Mouse (Mus musculus) limb, embryonic 12.5 days (tissue): ENCODE measurements at regions not wholly inside any gene's neighbourhood (a gene's known extent, or its start where the extent isn't known, plus 50 kb on each side); places are given as distances from the start of the nearest gene placed in this dataset.

Experiments
- ATAC-seq: fragments of 200-750 bp; cut with Nextera tagmentation; 2 replicates; pipeline ENCODE4 v1.8.0; 2017; ENCODE audit warnings: low read depth, moderate TSS enrichment; ENCODE audit not compliant: insufficient number of reproducible peaks, insufficient read depth, low FRiP score, low TSS enrichment
- H3K27ac ChIP-seq: fragments of 300-500 bp; sonication (generic); 2 replicates; pipeline ENCODE4 v1.5.1; 2016; ENCODE audit warnings: mild to moderate bottlenecking, moderate library complexity
- H3K27me3 ChIP-seq: fragments of 300-500 bp; sonication (generic); 2 replicates; pipeline ENCODE4 v1.6.1; 2016; ENCODE audit warnings: mild to moderate bottlenecking, moderate library complexity
- H3K36me3 ChIP-seq: fragments of 300-500 bp; sonication (generic); 2 replicates; pipeline ENCODE4 v1.6.1; 2016; ENCODE audit warnings: mild to moderate bottlenecking, moderate library complexity
- H3K4me1 ChIP-seq: fragments of 300-500 bp; sonication (generic); replicated peaks from 2 replicates; pipeline ENCODE4 v1.6.1; 2016
- H3K4me2 ChIP-seq: fragments of 300-500 bp; sonication (generic); 2 replicates; pipeline ENCODE4 v1.6.1; 2016; ENCODE audit warnings: mild to moderate bottlenecking, moderate library complexity
- H3K4me3 ChIP-seq: fragments of 300-500 bp; sonication (generic); replicated peaks from 2 replicates; pipeline ENCODE4 v1.5.1; 2016; ENCODE audit warnings: mild to moderate bottlenecking
- H3K9ac ChIP-seq: fragments of 300-500 bp; sonication (generic); replicated peaks from 2 replicates; pipeline ENCODE4 v1.6.1; 2016; ENCODE audit warnings: mild to moderate bottlenecking, moderate library complexity
- H3K9me3 ChIP-seq: fragments of 300-500 bp; sonication (generic); 2 replicates; pipeline ENCODE4 v1.6.1; 2016; ENCODE audit warnings: mild to moderate bottlenecking, moderate library complexity
- WGBS: fragments of 180-500 bp; shearing (Covaris S2); methylation state at CpG from one replicate; pipeline ENCODE4 v1.1.7; 2016; 5-methylcytosine and 5-hydroxymethylcytosine counted together

DNA sequence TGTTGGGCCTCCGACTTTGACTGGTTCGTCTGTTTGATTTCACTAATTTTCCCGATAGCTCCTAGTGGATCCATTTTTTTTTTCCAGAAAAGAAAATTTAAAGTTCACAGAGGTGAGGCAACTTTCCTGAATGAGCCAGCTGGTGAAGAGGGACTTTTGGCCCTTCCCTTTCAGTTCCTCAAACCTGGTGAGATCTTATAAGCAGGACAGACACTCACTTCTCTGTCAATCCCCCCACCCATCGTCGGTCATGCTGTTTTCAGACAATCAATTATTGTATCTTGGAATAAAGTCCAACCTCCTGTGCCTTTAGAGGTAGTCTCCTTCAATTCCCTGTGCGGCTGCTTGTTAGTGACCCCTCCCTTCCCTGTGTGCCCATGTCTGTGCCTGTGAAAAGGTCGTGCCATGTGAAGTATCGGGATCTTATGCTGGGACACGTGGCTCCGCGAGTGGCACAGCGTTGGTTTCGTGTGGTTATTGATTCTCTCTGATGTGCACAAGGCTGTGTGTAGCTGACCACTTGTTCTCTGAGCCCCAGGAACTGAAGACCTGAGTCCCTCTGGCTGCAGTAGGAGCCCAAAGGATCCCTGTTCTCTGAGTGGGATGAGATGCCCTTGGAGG is 55.9 kb upstream of the Slc38a2 start:
- peaks cover 6% of the 10 kb centered on the region for H3K4me1 ChIP-seq
- no peaks in the 10 kb centered on the region for H3K9me3 ChIP-seq
- 95% methylated on average over 13 of the region's 13 CpGs for WGBS
- no peaks in the 10 kb centered on the region for H3K36me3 ChIP-seq
- ATAC-seq, result no peak
- no peak overlapping the region for H3K4me3 ChIP-seq
- no peak overlapping the region for H3K9ac ChIP-seq
- 0 out of 2 replicates have a peak, but pooled peaks cover 3% of the 10 kb centered on the region for H3K27me3 ChIP-seq
- no peak overlapping the region for H3K4me2 ChIP-seq
- H3K27ac ChIP-seq, result no peak overlapping the region

DNA sequence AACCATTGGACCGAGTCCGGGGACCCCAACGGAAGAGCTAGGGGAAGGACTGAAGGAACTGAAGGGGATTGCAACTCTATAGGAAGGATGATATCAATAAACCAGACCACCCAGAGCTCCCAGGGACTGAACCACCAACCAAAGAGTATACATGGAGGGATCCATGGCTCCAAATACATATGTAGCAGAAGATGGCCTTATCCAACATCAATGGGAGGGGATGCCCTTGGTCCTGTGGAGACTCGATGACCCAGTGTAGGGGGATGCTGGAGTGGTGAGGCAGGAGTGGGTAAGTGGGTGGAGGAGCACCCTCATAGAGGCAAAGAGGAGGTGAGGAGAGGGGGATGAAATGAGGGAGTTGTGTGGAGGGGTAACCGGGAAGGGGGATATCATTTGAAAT is 54.5 kb upstream of the Slc38a2 start:
- H3K27ac ChIP-seq, result no peak overlapping the region
- ATAC-seq, result no peak
- no peak overlapping the region for H3K9ac ChIP-seq
- H3K36me3 ChIP-seq, result no peaks in the 10 kb centered on the region
- H3K4me3 ChIP-seq, result no peak overlapping the region
- 0 out of 2 replicates have a peak, but pooled peaks cover 3% of the 10 kb centered on the region for H3K27me3 ChIP-seq
- H3K4me2 ChIP-seq, result no peak overlapping the region
- H3K9me3 ChIP-seq, result no peaks in the 10 kb centered on the region
- peaks cover 6% of the 10 kb centered on the region for H3K4me1 ChIP-seq
- 95% methylated on average over 5 of the region's 5 CpGs for WGBS

DNA sequence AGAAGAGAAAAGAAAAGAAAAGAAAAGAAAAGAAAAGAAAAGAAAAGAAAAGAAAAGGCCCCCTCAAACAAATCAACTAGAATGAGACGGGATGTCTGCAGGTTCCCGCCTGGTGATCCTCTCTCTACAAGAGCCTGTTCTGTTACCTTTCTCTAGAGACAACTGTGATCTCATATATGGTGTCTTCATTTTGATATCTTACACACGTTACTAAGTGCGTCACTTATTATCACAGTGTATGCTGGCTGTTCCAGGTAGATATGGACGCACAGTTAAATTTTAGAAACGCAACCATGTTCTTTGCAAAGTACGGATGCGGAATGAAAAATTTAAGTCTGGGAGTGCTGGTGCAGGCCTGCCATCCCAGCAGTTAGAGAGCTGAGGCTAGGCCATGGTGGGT is 53.2 kb upstream of the Slc38a2 start:
- Histone ChIP-seq H3K27me3 (0 out of 2 replicates have a peak, but pooled peaks cover 3% of the 10 kb centered on the region), H3K9me3 (no peaks in the 10 kb centered on the region), H3K4me2 (no peak overlapping the region), H3K4me1 (peaks cover 6% of the 10 kb centered on the region), H3K4me3 (no peak overlapping the region), H3K27ac (no peak overlapping the region), H3K9ac (no peak overlapping the region), H3K36me3 (no peaks in the 10 kb centered on the region)
- ATAC-seq, result no peak
- 95% methylated on average over 8 of the region's 8 CpGs for WGBS

DNA sequence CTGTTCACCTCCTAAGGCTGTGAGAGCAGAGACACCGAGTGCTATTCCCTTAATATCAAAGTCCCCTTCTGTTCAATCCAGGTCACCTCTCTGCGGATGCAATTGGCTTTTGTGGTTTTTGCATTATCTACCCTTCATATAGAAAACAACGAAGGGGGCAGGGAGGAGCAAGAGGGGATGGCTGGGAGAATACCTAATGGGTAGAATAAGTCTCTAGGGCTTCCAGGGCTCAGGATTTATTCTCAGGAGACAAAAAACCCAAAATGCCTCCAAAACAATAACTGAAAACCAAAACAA is 52.5 kb upstream of the Slc38a2 start:
- no peaks in the 10 kb centered on the region for H3K9me3 ChIP-seq
- no peaks in the 10 kb centered on the region for H3K36me3 ChIP-seq
- H3K4me1 ChIP-seq, result peaks cover 6% of the 10 kb centered on the region; the same call in 1 of the 2 replicates
- no peak overlapping the region for H3K4me3 ChIP-seq
- H3K4me2 ChIP-seq, result no peak overlapping the region
- no peak overlapping the region for H3K9ac ChIP-seq
- H3K27me3 ChIP-seq, result 0 out of 2 replicates have a peak, but pooled peaks cover 3% of the 10 kb centered on the region
- no peak for ATAC-seq
- WGBS, result 82% methylated on average over 3 of the region's 3 CpGs
- no peak overlapping the region for H3K27ac ChIP-seq

DNA sequence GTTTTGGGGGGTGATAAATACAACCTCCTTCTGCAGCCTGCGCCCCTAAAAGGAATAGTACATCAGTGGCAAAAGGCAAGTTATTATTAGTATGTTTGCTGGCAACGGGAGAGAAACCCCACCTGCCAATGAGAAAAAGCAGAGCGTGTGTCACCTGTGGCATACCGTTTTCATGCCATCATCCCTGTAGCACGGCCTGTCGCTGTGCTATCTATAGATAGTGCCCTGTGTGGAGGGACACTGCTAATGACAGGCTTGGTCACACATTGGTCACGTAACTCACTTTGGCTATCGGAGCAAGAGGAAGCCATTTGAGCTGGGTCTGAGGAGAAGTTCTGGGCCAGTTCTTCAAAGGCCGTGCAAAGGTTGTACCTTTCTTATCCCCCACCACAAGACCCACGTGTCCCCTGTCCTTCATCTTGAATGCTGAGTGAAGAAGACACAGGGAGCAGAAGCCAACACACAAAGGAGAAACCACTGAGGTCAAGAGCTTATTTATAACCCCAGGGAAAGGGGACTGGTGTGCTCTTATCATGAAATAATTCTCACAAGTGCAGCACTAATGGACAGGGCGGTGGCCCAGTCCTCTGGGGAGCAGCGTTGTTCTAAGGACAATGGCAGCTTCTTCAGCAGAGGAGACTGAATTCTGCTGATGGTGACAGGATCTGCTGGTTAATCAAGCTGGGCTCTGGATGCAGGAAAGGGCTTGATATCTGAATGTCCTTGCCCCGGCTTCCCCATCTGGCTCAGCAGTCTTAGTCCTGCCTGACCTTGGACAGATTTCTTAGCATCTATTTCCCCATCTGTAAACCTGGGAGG is 51.9 kb upstream of the Slc38a2 start:
- no peak overlapping the region for H3K27ac ChIP-seq

DNA sequence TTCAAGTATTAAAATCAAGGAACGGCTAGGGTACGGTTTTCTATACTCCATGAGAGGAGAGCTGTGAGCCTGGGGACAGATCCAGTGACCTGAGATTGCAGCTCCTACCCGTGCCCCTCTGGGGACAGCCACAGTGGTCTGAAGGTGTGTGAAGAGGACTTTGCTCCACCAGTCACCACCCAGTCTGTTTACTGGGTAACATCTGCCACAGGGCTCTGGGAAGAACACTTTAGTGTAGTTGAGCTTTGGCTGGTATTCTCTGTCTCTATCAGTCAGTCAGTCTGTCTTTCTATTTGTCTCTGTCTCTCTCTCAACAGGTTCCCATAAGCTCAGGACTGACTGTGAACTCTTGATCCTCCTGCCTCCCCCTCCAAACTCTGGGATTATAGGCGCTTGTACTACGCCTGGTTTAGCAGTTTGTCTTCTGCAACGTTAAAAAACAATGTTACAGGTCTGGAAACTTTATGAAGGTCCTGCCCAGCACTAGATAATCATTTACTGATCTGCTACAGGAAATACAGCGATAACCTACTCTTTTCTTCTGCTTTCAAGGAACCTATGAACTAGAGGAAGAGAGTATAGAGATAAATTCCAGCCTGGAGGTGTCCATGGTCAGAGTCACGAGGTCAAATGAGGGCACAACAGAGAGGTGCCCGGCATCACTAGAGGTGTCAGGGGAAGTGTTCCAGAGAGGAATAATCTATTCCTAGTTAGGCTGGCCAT is 50.2 kb upstream of the Slc38a2 start:
- no peak overlapping the region for H3K4me2 ChIP-seq
- no peak overlapping the region for H3K9ac ChIP-seq
- no peak for ATAC-seq
- no peak overlapping the region for H3K27ac ChIP-seq
- 0 out of 2 replicates have a peak, but pooled peaks cover 3% of the 10 kb centered on the region for H3K27me3 ChIP-seq
- no peaks in the 10 kb centered on the region for H3K36me3 ChIP-seq
- 0 out of 2 replicates have a peak, but pooled peaks cover under 1% of the 10 kb centered on the region for H3K4me1 ChIP-seq
- H3K4me3 ChIP-seq, result no peak overlapping the region
- WGBS, result 75% methylated on average over 9 of the region's 9 CpGs
- no peaks in the 10 kb centered on the region for H3K9me3 ChIP-seq

More for the DNA sequence above, 51.9 kb upstream of the Slc38a2 start:
- Histone ChIP-seq H3K4me1 (peaks cover 1% of the 10 kb centered on the region; the same call in 1 of the 2 replicates), H3K27me3 (0 out of 2 replicates have a peak, but pooled peaks cover 3% of the 10 kb centered on the region), H3K9ac (no peak overlapping the region), H3K9me3 (no peaks in the 10 kb centered on the region), H3K4me3 (no peak overlapping the region), H3K36me3 (no peaks in the 10 kb centered on the region), H3K4me2 (no peak overlapping the region)
- ATAC-seq, result no peak
- 89% methylated on average over 13 of the region's 13 CpGs for WGBS
